8 mouse cellular contexts compared by ENCODE assay signal in genomic region chr1:143740581-143740980, GRCm38 (mm10). TPM values are rescaled to one million over a fixed set of nuclear protein-coding genes. Genes with fewer than 3 reads are reported as not detected.
DNase-seq lines count a peak whose midpoint lies in the region; ATAC-seq lines count a peak whose summit lies in the region.

No protein-coding gene starts in this region.

- H3K4me1 ChIP-seq in embryonic facial prominence, embryonic 13.5 days: peaks cover 5% of the 10 kb centered on the region; the same call in 1 of the 2 replicates
- peaks cover 19% of the 10 kb centered on the region for H3K4me1 ChIP-seq in liver, embryonic 16.5 days (ENCODE audit: control insufficient read depth, low read depth, low read length)

- no peaks in the 10 kb centered on the region for H3K9me3 ChIP-seq in embryonic facial prominence, embryonic 13.5 days
- H3K9me3 ChIP-seq in liver, embryonic 16.5 days (replicated peaks; ENCODE audit: control insufficient read depth, low read length): no peaks in the 10 kb centered on the region

- no peaks in the 10 kb centered on the region for H3K27me3 ChIP-seq in embryonic facial prominence, embryonic 13.5 days
- H3K27me3 ChIP-seq in liver, embryonic 16.5 days (ENCODE audit: control insufficient read depth, insufficient read depth, low read depth, low read length): no peaks in the 10 kb centered on the region

- no peak overlapping the region for H3K9ac ChIP-seq in embryonic facial prominence, embryonic 13.5 days
- no peak overlapping the region for H3K9ac ChIP-seq in liver, embryonic 16.5 days (ENCODE audit: low read depth, low read length)

- 90% methylated on average over 10 of the region's 10 CpGs for WGBS in embryonic facial prominence, embryonic 13.5 days
- 74% methylated on average over 10 of the region's 10 CpGs for WGBS in liver, embryonic 16.5 days (ENCODE audit: insufficient replicate concordance)

- peak overlapping the region; percentile 82 for H3K4me2 ChIP-seq in embryonic facial prominence, embryonic 13.5 days
- peak overlapping the region; percentile 96 for H3K4me2 ChIP-seq in liver, embryonic 16.5 days (ENCODE audit: low read depth, low read length)

- no peak for ATAC-seq in cerebellum, adult (ENCODE audit: insufficient number of reproducible peaks, low FRiP score, low TSS enrichment)
- ATAC-seq in embryonic facial prominence, embryonic 13.5 days (ENCODE audit: insufficient number of reproducible peaks, insufficient read depth, low FRiP score, low TSS enrichment, low read depth): no peak
- ATAC-seq in liver, embryonic 16.5 days (ENCODE audit: low read depth): no peak

- no peak overlapping the region for H3K27ac ChIP-seq in embryonic facial prominence, embryonic 13.5 days
- H3K27ac ChIP-seq in liver, embryonic 16.5 days (ENCODE audit: low read length): no peak overlapping the region

- H3K4me3 ChIP-seq in embryonic facial prominence, embryonic 13.5 days: no peak overlapping the region
- peak overlapping the region; percentile 86 for H3K4me3 ChIP-seq in liver, embryonic 16.5 days (ENCODE audit: low read depth, low read length)

- DNase-seq in cerebellum, adult 11-12 months: peak; percentile 31
- DNase-seq in layer of hippocampus, adult 11-12 months (ENCODE audit: low spot score): peak; percentile 27
- no peak for DNase-seq in layer of hippocampus, adult 9-11 months
- no peak for DNase-seq in adrenal gland, adult 18-20 months (ENCODE audit: low spot score in 2 of 2)
- DNase-seq in gastrocnemius, postnatal 25 days: no peak

- peaks cover 25% of the 10 kb centered on the region for H3K36me3 ChIP-seq in embryonic facial prominence, embryonic 13.5 days
- H3K36me3 ChIP-seq in liver, embryonic 16.5 days (ENCODE audit: control insufficient read depth, insufficient read depth): no peaks in the 10 kb centered on the region; the same call in 1 of the 2 replicates

RNA-seq across cellular contexts. Expression of gene Glrx2, which starts 24.4 kb away (rescaled TPM):
- polyA plus RNA-seq in embryonic facial prominence, embryonic 13.5 days (2015; fragmentation: Nextera tagmentation; extraction: Ambion mirVana): 111 and 122 TPM in 2 replicates
- polyA plus RNA-seq in liver, embryonic 16.5 days (2015; fragmentation: Nextera tagmentation; extraction: Ambion mirVana): 43.6 and 46.2 TPM in 2 replicates
- total RNA-seq in adrenal gland, adult 18-20 months (2021): 10 to 100 TPM; 87.0 to 93.1 TPM
- 10 to 100 TPM; 73.2 to 79.5 TPM for total RNA-seq in gastrocnemius, postnatal 25 days (2021)

RNA-seq across cellular contexts. Expression of gene Trove2, which starts 36.3 kb away (rescaled TPM):
- 25.9 and 30.3 TPM in 2 replicates for polyA plus RNA-seq in embryonic facial prominence, embryonic 13.5 days (2015; fragmentation: Nextera tagmentation; extraction: Ambion mirVana)
- 1.4 and 1.7 TPM in 2 replicates for polyA plus RNA-seq in liver, embryonic 16.5 days (2015; fragmentation: Nextera tagmentation; extraction: Ambion mirVana)
- total RNA-seq in adrenal gland, adult 18-20 months (2021): 10 to 100 TPM; 13.1 to 13.2 TPM
- total RNA-seq in gastrocnemius, postnatal 25 days (2021): 1 to 10 TPM; 2.5 to 3.1 TPM

RNA-seq across cellular contexts. Expression of gene Uchl5, which starts 36.5 kb away (rescaled TPM):
- 90.9 and 94.8 TPM in 2 replicates for polyA plus RNA-seq in embryonic facial prominence, embryonic 13.5 days (2015; fragmentation: Nextera tagmentation; extraction: Ambion mirVana)
- polyA plus RNA-seq in liver, embryonic 16.5 days (2015; fragmentation: Nextera tagmentation; extraction: Ambion mirVana): 60.0 and 67.5 TPM in 2 replicates
- total RNA-seq in adrenal gland, adult 18-20 months (2021): 10 to 100 TPM; 18.8 to 26.6 TPM
- total RNA-seq in gastrocnemius, postnatal 25 days (2021): 10 to 100 TPM; 23.3 to 23.9 TPM

RNA-seq across cellular contexts. Expression of gene Cdc73, which starts 37.9 kb away (rescaled TPM):
- polyA plus RNA-seq in embryonic facial prominence, embryonic 13.5 days (2015; fragmentation: Nextera tagmentation; extraction: Ambion mirVana): 28.0 and 29.0 TPM in 2 replicates
- polyA plus RNA-seq in liver, embryonic 16.5 days (2015; fragmentation: Nextera tagmentation; extraction: Ambion mirVana): 3.9 and 4.7 TPM in 2 replicates
- total RNA-seq in adrenal gland, adult 18-20 months (2021): 100 to 1,000 TPM in 1 of 2 experiments, 10 to 100 TPM in 1; 87.0 to 102 TPM
- 10 to 100 TPM; 36.0 to 36.6 TPM for total RNA-seq in gastrocnemius, postnatal 25 days (2021)

Comparison
In these comparisons a context has a peak if more than half of its experiments do, and no peak if none do; other contexts are left out.
1. DNase-seq: peak in cerebellum, adult 11-12 months (single experiment) and layer of hippocampus, adult 11-12 months (single experiment); none in layer of hippocampus, adult 9-11 months (single experiment), adrenal gland, adult 18-20 months (0 of 2) and gastrocnemius, postnatal 25 days (single experiment).